ENCODE assay signal across 27 mouse cellular contexts in the genomic region with DNA sequence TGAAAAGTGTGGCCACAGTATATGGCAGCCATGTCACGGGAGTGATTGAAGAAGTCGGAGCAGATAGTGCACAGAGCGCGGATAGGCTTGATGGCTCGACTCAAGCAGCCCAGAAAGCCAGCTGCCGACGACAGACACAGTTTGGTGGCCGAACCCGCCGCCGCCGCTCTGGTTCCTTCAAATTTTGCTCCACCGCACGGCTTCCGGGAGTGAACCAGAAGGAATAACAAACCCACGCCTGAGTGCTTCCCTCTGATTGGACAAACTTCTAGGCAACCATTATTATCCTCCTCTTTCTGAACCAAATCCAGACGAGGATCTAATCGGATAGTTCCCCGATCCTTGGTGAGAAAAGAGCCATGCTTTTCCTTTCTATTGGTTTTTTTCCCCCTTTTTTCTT.
"Had no signal": no experiment of that assay in that cellular context is flagged by ENCODE, and none has a peak within 500 bp of the region (broad histone marks: within the 10 kb centered on the region; RNA-seq: fewer than 3 reads in every experiment).

No protein-coding gene starts in this region.

- H3K4me2 ChIP-seq: embryonic facial prominence, embryonic 12.5 days; embryonic facial prominence, embryonic 13.5 days; embryonic facial prominence, embryonic 15.5 days; forebrain, embryonic 12.5 days; forebrain, embryonic 13.5 days; forebrain, embryonic 15.5 days had no signal

- H3K27ac ChIP-seq: embryonic facial prominence, embryonic 10.5 days; embryonic facial prominence, embryonic 12.5 days; embryonic facial prominence, embryonic 13.5 days; embryonic facial prominence, embryonic 15.5 days; forebrain, embryonic 10.5 days; forebrain, embryonic 12.5 days; forebrain, embryonic 13.5 days; forebrain, embryonic 15.5 days; gastrocnemius, adult 2 months; heart, adult 2 months; heart, embryonic 10.5 days had no signal

- H3K9me3 ChIP-seq: embryonic facial prominence, embryonic 10.5 days; embryonic facial prominence, embryonic 12.5 days; embryonic facial prominence, embryonic 13.5 days; embryonic facial prominence, embryonic 15.5 days; forebrain, embryonic 10.5 days; forebrain, embryonic 12.5 days; forebrain, embryonic 13.5 days; forebrain, embryonic 15.5 days; heart, embryonic 10.5 days had no signal

- H3K4me3 ChIP-seq: embryonic facial prominence, embryonic 10.5 days; embryonic facial prominence, embryonic 12.5 days; embryonic facial prominence, embryonic 13.5 days; embryonic facial prominence, embryonic 15.5 days; erythroblast, embryonic 14.5 days; forebrain, embryonic 10.5 days; forebrain, embryonic 12.5 days; forebrain, embryonic 13.5 days; forebrain, embryonic 15.5 days; gastrocnemius, adult 2 months; heart, adult 2 months; heart, embryonic 10.5 days had no signal

- H3K36me3 ChIP-seq: embryonic facial prominence, embryonic 10.5 days; embryonic facial prominence, embryonic 12.5 days; embryonic facial prominence, embryonic 13.5 days; embryonic facial prominence, embryonic 15.5 days; forebrain, embryonic 10.5 days; forebrain, embryonic 12.5 days; forebrain, embryonic 15.5 days; heart, embryonic 10.5 days had no signal

- DNase-seq: cerebellum, adult 9-11 months; cerebellum, postnatal 10 days; cerebellum, postnatal 14 days; cerebellum, postnatal 25 days; cerebellum, postnatal 36 days; embryo, embryonic 11 days; forebrain, postnatal 0 days; gastrocnemius, adult 2 months; gastrocnemius, postnatal 10 days; gastrocnemius, postnatal 14 days; gastrocnemius, postnatal 25 days; gastrocnemius, postnatal 36 days; heart, adult 11 months; heart, adult 18-20 months; heart, adult 2 months had no signal

- H3K4me1 ChIP-seq: embryonic facial prominence, embryonic 12.5 days; embryonic facial prominence, embryonic 13.5 days; forebrain, embryonic 12.5 days had no signal

- ATAC-seq: forebrain, embryonic 13.5 days; forebrain, embryonic 14.5 days; forebrain, embryonic 15.5 days; forebrain, embryonic 16.5 days; forebrain, postnatal 0 days had no signal

- H3K9ac ChIP-seq: embryonic facial prominence, embryonic 12.5 days; embryonic facial prominence, embryonic 13.5 days; embryonic facial prominence, embryonic 15.5 days; forebrain, embryonic 12.5 days; forebrain, embryonic 13.5 days; forebrain, embryonic 15.5 days; forebrain, postnatal 0 days had no signal
